Mouse (Mus musculus): ENCODE data around the gene Zfp423. TPM values are rescaled to one million over a fixed set of nuclear protein-coding genes. Genes with fewer than 3 reads are reported as not detected.
A peak's percentile ranks its signal among the peaks of the same experiment; 100 is the strongest.

The Zfp423 gene
- polyA plus RNA-seq, 1 experiment from 2014 or later: 36.5 TPM

DNA sequence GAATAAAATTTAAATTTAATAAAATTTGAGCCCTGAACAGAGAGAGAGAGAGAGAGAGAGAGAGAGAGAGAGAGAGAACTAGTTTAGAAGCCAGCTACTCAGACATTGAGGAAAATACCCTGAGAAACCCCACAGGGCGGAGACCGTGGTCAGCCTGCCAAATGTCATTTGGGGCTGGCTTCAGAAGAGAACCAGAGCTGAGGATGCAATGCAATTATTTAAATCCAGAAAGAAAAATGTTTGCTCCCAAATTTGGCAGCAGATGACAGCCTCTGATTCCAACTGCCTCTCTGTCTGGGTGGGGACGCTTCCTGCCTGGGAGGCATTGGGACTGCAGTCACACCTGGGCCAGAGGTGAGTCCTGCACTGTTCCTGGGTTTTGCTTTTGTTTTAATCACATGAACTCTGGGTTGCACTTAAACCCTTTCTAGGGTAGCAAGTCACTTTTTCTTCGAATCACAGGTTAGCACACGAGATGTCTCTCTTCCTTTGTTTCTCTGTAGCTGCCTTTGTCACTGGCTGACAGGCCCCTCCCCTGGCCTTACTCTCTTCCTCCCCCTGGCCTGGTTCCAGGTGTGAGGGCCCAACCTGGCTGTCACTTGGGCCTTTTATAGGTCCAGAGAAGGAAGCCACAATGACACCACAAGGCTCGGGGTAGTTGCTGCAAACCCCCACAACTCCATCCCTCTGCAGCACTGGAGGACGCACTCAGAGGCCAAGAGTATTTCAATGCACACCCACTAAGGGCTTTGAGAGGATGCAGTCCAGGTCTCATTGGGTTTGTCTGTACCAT lies 33.1 kb downstream of the Zfp423 start:
- no peaks in the 10 kb centered on the region for H3K36me3 ChIP-seq
- H3K9ac ChIP-seq: no peak overlapping the region
- no peaks in the 10 kb centered on the region for H3K9me3 ChIP-seq
- peak overlapping the region; percentile 78 for H3K27ac ChIP-seq
- H3K4me1 ChIP-seq: peaks cover 58% of the 10 kb centered on the region
- no peaks in the 10 kb centered on the region for H3K27me3 ChIP-seq
- 57% methylated on average over 7 of the region's 7 CpGs for WGBS
- no peak for ATAC-seq (ENCODE audit: insufficient number of reproducible peaks, insufficient read depth, low FRiP score, low TSS enrichment)
- H3K4me2 ChIP-seq (replicated peaks): no peak overlapping the region
- no peak overlapping the region for H3K4me3 ChIP-seq

- ATAC-seq (ENCODE audit: insufficient number of reproducible peaks, insufficient read depth, low FRiP score, low TSS enrichment): no peak
- Histone ChIP-seq H3K4me1 (peaks cover 51% of the 10 kb centered on the region), H3K9me3 (no peaks in the 10 kb centered on the region), H3K9ac (no peak overlapping the region), H3K27ac (no peak overlapping the region), H3K4me3 (no peak overlapping the region), H3K4me2 (replicated peaks) (no peak overlapping the region), H3K36me3 (no peaks in the 10 kb centered on the region), H3K27me3 (no peaks in the 10 kb centered on the region)
- WGBS: 73% methylated on average over 6 of the region's 6 CpGs
Observed at GRCm38 (mm10) chr8:87922936-87923335, 36.5 kb downstream of the Zfp423 start.

- no peaks in the 10 kb centered on the region for H3K9me3 ChIP-seq
- H3K4me3 ChIP-seq: no peak overlapping the region
- H3K4me1 ChIP-seq: peaks cover 51% of the 10 kb centered on the region
- no peaks in the 10 kb centered on the region for H3K36me3 ChIP-seq
- WGBS: 46% methylated on average over 6 of the region's 6 CpGs
- no peaks in the 10 kb centered on the region for H3K27me3 ChIP-seq
- H3K4me2 ChIP-seq (replicated peaks): no peak overlapping the region
- no peak overlapping the region for H3K9ac ChIP-seq
- H3K27ac ChIP-seq: no peak overlapping the region
- no peak for ATAC-seq (ENCODE audit: insufficient number of reproducible peaks, insufficient read depth, low FRiP score, low TSS enrichment)
Observed at GRCm38 (mm10) chr8:87922446-87922845, 36.9 kb downstream of the Zfp423 start.

DNA sequence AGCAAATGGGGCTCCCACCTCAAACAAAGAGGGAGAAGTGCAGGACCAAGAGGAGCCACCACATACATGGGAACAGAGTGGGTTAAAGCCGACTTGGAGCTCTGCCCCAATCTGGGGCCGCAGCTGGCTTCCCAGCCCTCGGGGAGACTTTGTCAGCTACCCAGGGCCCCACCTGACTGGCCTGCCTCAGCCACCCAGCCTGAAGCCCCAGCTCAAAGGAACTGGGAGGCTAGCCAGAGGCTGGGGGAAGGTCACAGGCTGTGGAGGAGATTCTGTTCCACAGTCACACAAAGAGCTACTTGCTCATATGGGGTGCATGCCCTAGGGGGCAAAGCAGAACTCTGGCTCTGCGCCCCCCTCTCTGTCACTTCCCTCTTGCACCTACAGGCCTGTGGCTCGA lies 41.4 kb downstream of the Zfp423 start:
- WGBS: 42% methylated on average over 5 of the region's 5 CpGs
- no peak overlapping the region for H3K9ac ChIP-seq
- 0 out of 2 replicates have a peak overlapping the region, but pooled peaks have one; percentile 30 for H3K27ac ChIP-seq
- no peaks in the 10 kb centered on the region for H3K36me3 ChIP-seq
- no peaks in the 10 kb centered on the region for H3K27me3 ChIP-seq
- H3K9me3 ChIP-seq: no peaks in the 10 kb centered on the region
- ATAC-seq (ENCODE audit: insufficient number of reproducible peaks, insufficient read depth, low FRiP score, low TSS enrichment): no peak
- H3K4me1 ChIP-seq: peaks cover 54% of the 10 kb centered on the region
- H3K4me3 ChIP-seq: no peak overlapping the region
- H3K4me2 ChIP-seq (replicated peaks): no peak overlapping the region

DNA sequence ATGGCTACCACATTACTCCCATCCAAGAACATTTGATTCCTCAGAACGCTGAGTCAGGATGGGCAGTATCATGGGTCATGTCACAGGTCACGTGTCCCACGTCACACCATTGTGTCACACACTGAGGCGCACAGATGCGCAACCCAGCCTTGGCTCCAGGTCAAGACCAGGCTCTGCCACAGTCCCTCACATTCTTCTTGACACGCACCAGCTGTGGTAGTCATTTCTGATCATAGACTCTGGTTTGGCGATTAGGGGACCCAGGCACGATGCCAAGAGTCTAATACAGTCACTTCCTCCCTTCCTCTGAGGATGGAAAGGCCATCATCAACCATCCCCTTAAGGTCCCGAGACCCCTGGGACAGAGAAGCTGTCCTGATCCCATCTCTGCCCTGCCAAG lies 43.6 kb downstream of the Zfp423 start:
- H3K4me3 ChIP-seq: no peak overlapping the region
- H3K27me3 ChIP-seq: no peaks in the 10 kb centered on the region
- H3K36me3 ChIP-seq: no peaks in the 10 kb centered on the region
- H3K4me2 ChIP-seq (replicated peaks): no peak overlapping the region
- H3K4me1 ChIP-seq: peaks cover 65% of the 10 kb centered on the region
- H3K9me3 ChIP-seq: no peaks in the 10 kb centered on the region
- ATAC-seq (ENCODE audit: insufficient number of reproducible peaks, insufficient read depth, low FRiP score, low TSS enrichment): no peak
- no peak overlapping the region for H3K27ac ChIP-seq
- WGBS: 83% methylated on average over 9 of the region's 9 CpGs
- H3K9ac ChIP-seq: no peak overlapping the region

- Histone ChIP-seq H3K9ac (no peak overlapping the region), H3K4me3 (no peak overlapping the region), H3K9me3 (no peaks in the 10 kb centered on the region), H3K4me2 (replicated peaks) (no peak overlapping the region), H3K36me3 (no peaks in the 10 kb centered on the region), H3K27ac (peak overlapping the region; percentile 66), H3K27me3 (no peaks in the 10 kb centered on the region), H3K4me1 (peaks cover 71% of the 10 kb centered on the region)
- ATAC-seq (ENCODE audit: insufficient number of reproducible peaks, insufficient read depth, low FRiP score, low TSS enrichment): no peak
- WGBS: 55% methylated on average over 6 of the region's 6 CpGs
Observed at GRCm38 (mm10) chr8:87914247-87914967, 45.0 kb downstream of the Zfp423 start.

GRCm38 (mm10) chr8:87908940-87909339 lies 50.5 kb downstream of the Zfp423 start:
- Histone ChIP-seq H3K4me3 (no peak overlapping the region), H3K9me3 (no peaks in the 10 kb centered on the region), H3K9ac (no peak overlapping the region), H3K4me2 (replicated peaks) (no peak overlapping the region), H3K4me1 (peaks cover 50% of the 10 kb centered on the region), H3K27ac (no peak overlapping the region), H3K36me3 (no peaks in the 10 kb centered on the region), H3K27me3 (no peaks in the 10 kb centered on the region)
- WGBS: 83% methylated on average over 2 of the region's 2 CpGs
- no peak for ATAC-seq (ENCODE audit: insufficient number of reproducible peaks, insufficient read depth, low FRiP score, low TSS enrichment)

DNA sequence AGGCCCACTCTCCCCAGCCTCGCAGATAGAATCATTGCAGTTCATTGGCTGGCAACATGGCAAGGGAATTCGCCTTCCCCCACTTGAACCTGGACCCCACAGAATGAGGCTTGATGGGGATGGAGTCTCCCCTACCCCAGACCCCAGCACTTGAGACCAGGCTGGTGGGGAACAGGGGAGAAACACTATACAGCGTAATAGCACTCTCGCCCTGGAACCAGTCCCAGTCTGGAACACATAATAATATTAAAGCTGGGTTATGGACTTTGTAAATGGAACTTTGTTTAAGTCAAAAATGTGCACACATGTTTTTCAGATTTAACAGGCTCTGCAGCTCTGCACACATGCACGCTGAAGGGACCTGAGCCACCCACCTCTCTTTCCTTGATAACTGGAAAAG lies 54.0 kb downstream of the Zfp423 start:
- H3K9me3 ChIP-seq: no peaks in the 10 kb centered on the region
- WGBS: 53% methylated on average over 5 of the region's 5 CpGs
- H3K27ac ChIP-seq: peak overlapping the region; percentile 82
- H3K36me3 ChIP-seq: 0 out of 2 replicates have a peak, but pooled peaks cover 5% of the 10 kb centered on the region
- H3K4me2 ChIP-seq (replicated peaks): no peak overlapping the region
- no peak overlapping the region for H3K9ac ChIP-seq
- ATAC-seq (ENCODE audit: insufficient number of reproducible peaks, insufficient read depth, low FRiP score, low TSS enrichment): peak; percentile 79; the same call in 1 of the 2 replicates
- no peak overlapping the region for H3K4me3 ChIP-seq
- H3K27me3 ChIP-seq: no peaks in the 10 kb centered on the region
- peaks cover 31% of the 10 kb centered on the region for H3K4me1 ChIP-seq

DNA sequence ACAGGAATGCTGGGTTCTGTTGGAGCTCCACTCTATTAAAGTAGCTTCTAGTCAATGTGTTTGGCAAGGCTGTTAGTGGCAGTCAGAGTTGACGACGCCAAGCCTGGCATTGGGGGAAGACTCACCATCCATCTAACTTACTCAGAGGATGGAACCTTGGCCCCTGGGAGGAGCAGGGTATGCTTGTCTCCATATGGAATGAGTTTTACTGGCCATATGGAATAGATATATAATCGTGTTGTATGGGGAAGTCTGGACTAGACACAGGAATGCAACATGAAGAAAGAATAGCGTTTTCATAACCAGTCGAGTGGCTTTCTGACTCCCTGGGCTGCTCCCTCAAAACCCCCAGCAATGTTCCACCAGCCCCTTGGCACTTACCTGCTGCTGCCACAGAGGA lies 55.3 kb downstream of the Zfp423 start:
- 53% methylated on average over 5 of the region's 5 CpGs for WGBS
- Histone ChIP-seq H3K27ac (peak overlapping the region; percentile 61), H3K9me3 (no peaks in the 10 kb centered on the region), H3K9ac (no peak overlapping the region), H3K27me3 (no peaks in the 10 kb centered on the region), H3K36me3 (0 out of 2 replicates have a peak, but pooled peaks cover 5% of the 10 kb centered on the region), H3K4me2 (replicated peaks) (no peak overlapping the region), H3K4me1 (peaks cover 21% of the 10 kb centered on the region), H3K4me3 (no peak overlapping the region)
- no peak for ATAC-seq (ENCODE audit: insufficient number of reproducible peaks, insufficient read depth, low FRiP score, low TSS enrichment)

- H3K27me3 ChIP-seq: no peaks in the 10 kb centered on the region
- ATAC-seq (ENCODE audit: insufficient number of reproducible peaks, insufficient read depth, low FRiP score, low TSS enrichment): no peak
- peaks cover 58% of the 10 kb centered on the region for H3K4me1 ChIP-seq
- no peak overlapping the region for H3K4me2 ChIP-seq (replicated peaks)
- H3K36me3 ChIP-seq: no peaks in the 10 kb centered on the region
- H3K9ac ChIP-seq: no peak overlapping the region
- peak overlapping the region; percentile 73 for H3K27ac ChIP-seq
- no peaks in the 10 kb centered on the region for H3K9me3 ChIP-seq
- 53% methylated on average over 13 of the region's 13 CpGs for WGBS
- no peak overlapping the region for H3K4me3 ChIP-seq
Observed at GRCm38 (mm10) chr8:87895203-87896041, 64.0 kb downstream of the Zfp423 start.

GRCm38 (mm10) chr8:87894287-87894686 lies 65.1 kb downstream of the Zfp423 start:
- Histone ChIP-seq H3K27me3 (no peaks in the 10 kb centered on the region), H3K4me2 (replicated peaks) (no peak overlapping the region), H3K9me3 (no peaks in the 10 kb centered on the region), H3K4me1 (peaks cover 58% of the 10 kb centered on the region), H3K9ac (no peak overlapping the region), H3K36me3 (no peaks in the 10 kb centered on the region), H3K27ac (no peak overlapping the region), H3K4me3 (no peak overlapping the region)
- 59% methylated on average over 8 of the region's 8 CpGs for WGBS
- no peak for ATAC-seq (ENCODE audit: insufficient number of reproducible peaks, insufficient read depth, low FRiP score, low TSS enrichment)

Data from embryonic facial prominence, embryonic 12.5 days (tissue).